Mouse (Mus musculus) limb, embryonic 14.5 days (tissue): ENCODE results near the gene Qars. TPM values are rescaled to one million over a fixed set of nuclear protein-coding genes. Genes with fewer than 3 reads are reported as not detected.
A peak's percentile ranks its signal among the peaks of the same experiment; 100 is the strongest.

ENCODE experiments used
- ATAC-seq: fragments of 200-750 bp; cut with Nextera tagmentation; 2 replicates; pipeline ENCODE4 v1.8.0; 2017; ENCODE audit warnings: low read depth, moderate number of reproducible peaks, moderate TSS enrichment; ENCODE audit not compliant: low FRiP score
- DNase-seq: peaks from one replicate; pipeline ENCODE4 v3.0.0-alpha.2; 2015; ENCODE audit warnings: low spot score
- H3K27ac ChIP-seq: fragments of 300-500 bp; sonication (generic); replicated peaks from 2 replicates; pipeline ENCODE4 v1.5.1; 2014; ENCODE audit warnings: low read depth, mild to moderate bottlenecking, low read length, moderate library complexity, mixed read lengths
- H3K27me3 ChIP-seq: fragments of 300-500 bp; sonication (generic); 2 replicates; pipeline ENCODE4 v1.6.1; 2014; ENCODE audit warnings: low read length, mixed read lengths; ENCODE audit not compliant: control insufficient read depth, insufficient read depth
- H3K36me3 ChIP-seq: fragments of 300-500 bp; sonication (generic); 2 replicates; pipeline ENCODE4 v1.6.1; 2014; ENCODE audit warnings: mild to moderate bottlenecking, low read length, moderate library complexity, mixed read lengths; ENCODE audit not compliant: control insufficient read depth, insufficient read depth
- H3K4me1 ChIP-seq: fragments of 300-500 bp; sonication (generic); 2 replicates; pipeline ENCODE4 v1.6.1; 2014; ENCODE audit warnings: antibody characterized with exemption, low read length, mixed read lengths; ENCODE audit not compliant: control insufficient read depth, insufficient read depth
- H3K4me2 ChIP-seq: fragments of 300-500 bp; sonication (generic); replicated peaks from 2 replicates; pipeline ENCODE4 v1.6.1; 2014; ENCODE audit warnings: low read depth, mild to moderate bottlenecking, low read length, moderate library complexity; ENCODE audit not compliant: severe bottlenecking
- H3K4me3 ChIP-seq: fragments of 300-500 bp; sonication (generic); replicated peaks from 2 replicates; pipeline ENCODE4 v1.5.1; 2014; ENCODE audit warnings: low read length
- H3K9ac ChIP-seq: fragments of 300-500 bp; sonication (generic); 2 replicates; pipeline ENCODE4 v1.6.1; 2014; ENCODE audit warnings: mild to moderate bottlenecking, low read depth, low read length, moderate library complexity; ENCODE audit not compliant: severe bottlenecking
- H3K9me3 ChIP-seq: fragments of 300-500 bp; sonication (generic); 2 replicates; pipeline ENCODE4 v1.6.1; 2016; ENCODE audit warnings: low read length; ENCODE audit not compliant: control insufficient read depth
- POLR2A ChIP-seq: fragments of 200-500 bp; IDR thresholded peaks from 2 replicates; pipeline ENCODE4 v1.8.0; 2012; ENCODE audit warnings: inconsistent platforms, mild to moderate bottlenecking, moderate library complexity, borderline replicate concordance; ENCODE audit not compliant: insufficient read depth, insufficient read length; ENCODE audit errors: extremely low read depth
- WGBS: fragments of 180-500 bp; shearing (Covaris S2); extraction: QIAGEN DNeasy Blood & Tissue Kit; methylation state at CpG from one replicate; pipeline ENCODE4 v1.1.7; 2014; 5-methylcytosine and 5-hydroxymethylcytosine counted together
- polyA plus RNA-seq, 2 experiments: library from polyadenylated mRNA; depleted of rRNA in 1 of 2; stranded (reverse) in 1 of 2; unstranded in 1 of 2; fragments of >200 nt; fragmentation: Nextera tagmentation in 1 of 2; extraction: Ambion mirVana in 1 of 2; gene quantifications; 2 replicates each; pipeline versions ENCODE4 v1.2.1 to v1.2.3; 2012 to 2014

The Qars gene
- 238 and 323 TPM in 2 replicates for polyA plus RNA-seq (2012; rRNA removed)
- 108 and 117 TPM in 2 replicates for polyA plus RNA-seq (2014; fragmentation: Nextera tagmentation; extraction: Ambion mirVana)

GRCm38 (mm10) chr9:108507619-108508434, at the start of gene Qars:
Qars (plus strand) TSS chr9:108507706.
- Histone ChIP-seq H3K4me3 (peak within 1 kb of the TSS; percentile 79), H3K4me2 (peak within 1 kb of the TSS; percentile 81), H3K9me3 (no peaks in the 10 kb centered on the region), H3K4me1 (peaks cover 8% of the 10 kb centered on the region), H3K27me3 (no peaks in the 10 kb centered on the region), H3K36me3 (peaks cover 44% of the 10 kb centered on the region), H3K27ac (peak within 1 kb of the TSS; percentile 72), H3K9ac (peak within 1 kb of the TSS; percentile 77)
- TF ChIP-seq POLR2A: no peak; the same call in 1 of the 2 replicates
- DNase-seq (peak; percentile 98), ATAC-seq (peak; percentile 98)
- WGBS: 0% methylated on average over 37 of the region's 37 CpGs

GRCm38 (mm10) chr9:108459939-108460318, 47.6 kb upstream of the Qars start:
- H3K4me3 ChIP-seq: peak overlapping the region; percentile 92
- H3K36me3 ChIP-seq: peaks cover 25% of the 10 kb centered on the region
- no peak overlapping the region for H3K9ac ChIP-seq
- no peaks in the 10 kb centered on the region for H3K9me3 ChIP-seq
- H3K4me1 ChIP-seq: peaks cover 7% of the 10 kb centered on the region
- H3K4me2 ChIP-seq: peak overlapping the region; percentile 90
- DNase-seq: no peak
- ATAC-seq: no peak
- peak overlapping the region; percentile 80 for H3K27ac ChIP-seq
- no peaks in the 10 kb centered on the region for H3K27me3 ChIP-seq
- WGBS: 91% methylated on average over 1 of the region's 1 CpGs
- TF ChIP-seq POLR2A: no peak

- Histone ChIP-seq H3K9ac (peak within 1 kb of the TSS; percentile 84), H3K27me3 (no peaks in the 10 kb centered on the region), H3K4me2 (peak within 1 kb of the TSS; percentile 90), H3K4me3 (peak within 1 kb of the TSS; percentile 92), H3K27ac (peak within 1 kb of the TSS; percentile 80), H3K9me3 (no peaks in the 10 kb centered on the region), H3K36me3 (peaks cover 31% of the 10 kb centered on the region), H3K4me1 (peaks cover 7% of the 10 kb centered on the region)
- ATAC-seq (peak; percentile 83), DNase-seq (peak; percentile 75)
- peak; percentile 51; the same call in 1 of the 2 replicates for TF ChIP-seq POLR2A
- 1% methylated on average over 49 of the region's 52 CpGs for WGBS
Observed at GRCm38 (mm10) chr9:108460319-108461178, 47.0 kb upstream of the Qars start, which contains the start of gene Ccdc71. Ccdc71 (plus strand) TSS chr9:108460527.

GRCm38 (mm10) chr9:108461181-108461631, 46.3 kb upstream of the Qars start, which contains the start of gene Klhdc8b:
Klhdc8b (minus strand) TSS chr9:108461581.
- 22% methylated on average over 11 of the region's 11 CpGs for WGBS
- DNase-seq (no peak), ATAC-seq (no peak)

GRCm38 (mm10) chr9:108461675-108462074, 45.8 kb upstream of the Qars start:
- WGBS: 89% methylated on average over 5 of the region's 5 CpGs
- peak overlapping the region; percentile 84 for H3K9ac ChIP-seq
- peaks cover 7% of the 10 kb centered on the region for H3K4me1 ChIP-seq

More at GRCm38 (mm10) chr9:108461181-108461631, 46.3 kb upstream of the Qars start, which contains the start of gene Klhdc8b:
- peak within 1 kb of the TSS; percentile 80 for H3K27ac ChIP-seq
- H3K27me3 ChIP-seq: no peaks in the 10 kb centered on the region
- no peaks in the 10 kb centered on the region for H3K9me3 ChIP-seq
- peak within 1 kb of the TSS; percentile 92 for H3K4me3 ChIP-seq
- no peak for TF ChIP-seq POLR2A
- peaks cover 38% of the 10 kb centered on the region for H3K36me3 ChIP-seq
- H3K9ac ChIP-seq: peak within 1 kb of the TSS; percentile 84
- H3K4me2 ChIP-seq: peak within 1 kb of the TSS; percentile 90
- peaks cover 7% of the 10 kb centered on the region for H3K4me1 ChIP-seq

More at GRCm38 (mm10) chr9:108461675-108462074, 45.8 kb upstream of the Qars start:
- Histone ChIP-seq H3K4me3 (peak overlapping the region; percentile 92), H3K27ac (no peak overlapping the region), H3K9me3 (no peaks in the 10 kb centered on the region), H3K36me3 (peaks cover 42% of the 10 kb centered on the region), H3K27me3 (no peaks in the 10 kb centered on the region), H3K4me2 (peak overlapping the region; percentile 90)
- ATAC-seq (no peak), DNase-seq (no peak)
- TF ChIP-seq POLR2A: no peak
